Mouse (Mus musculus) hindbrain, embryonic 13.5 days (tissue): Measurements from ENCODE around the gene Ppp3ca. TPM values are rescaled to one million over a fixed set of nuclear protein-coding genes. Genes with fewer than 3 reads are reported as not detected.

Experiments used
- ATAC-seq: fragments of 200-750 bp; cut with Nextera tagmentation; 2 replicates; pipeline ENCODE4 v1.8.0; 2017; ENCODE audit warnings: moderate TSS enrichment; ENCODE audit not compliant: low FRiP score
- H3K27ac ChIP-seq: fragments of 300-500 bp; sonication (generic); 2 replicates; pipeline ENCODE4 v1.5.1; 2015; ENCODE audit warnings: inconsistent platforms, mild to moderate bottlenecking, moderate library complexity
- H3K27me3 ChIP-seq: fragments of 300-500 bp; sonication (generic); 2 replicates; pipeline ENCODE4 v1.6.1; 2015; ENCODE audit warnings: mild to moderate bottlenecking, inconsistent platforms
- H3K36me3 ChIP-seq: fragments of 300-500 bp; sonication (generic); 2 replicates; pipeline ENCODE4 v1.6.1; 2015; ENCODE audit warnings: mild to moderate bottlenecking, inconsistent platforms
- H3K4me1 ChIP-seq: fragments of 300-500 bp; sonication (generic); replicated peaks from 2 replicates; pipeline ENCODE4 v1.6.1; 2015; ENCODE audit warnings: inconsistent platforms
- H3K4me2 ChIP-seq: fragments of 300-500 bp; sonication (generic); 2 replicates; pipeline ENCODE4 v1.6.1; 2015; ENCODE audit warnings: inconsistent platforms, mild to moderate bottlenecking, moderate library complexity
- H3K4me3 ChIP-seq: fragments of 300-500 bp; sonication (generic); 2 replicates; pipeline ENCODE4 v1.5.1; 2015; ENCODE audit warnings: mild to moderate bottlenecking, inconsistent platforms
- H3K9ac ChIP-seq: fragments of 300-500 bp; sonication (generic); 2 replicates; pipeline ENCODE4 v1.6.1; 2015; ENCODE audit warnings: mild to moderate bottlenecking, inconsistent platforms
- H3K9me3 ChIP-seq: fragments of 300-500 bp; sonication (generic); 2 replicates; pipeline ENCODE4 v1.6.1; 2016; ENCODE audit warnings: inconsistent platforms
- WGBS: fragments of 180-500 bp; shearing (Covaris S2); methylation state at CpG from one replicate; pipeline ENCODE4 v1.1.7; 2015; 5-methylcytosine and 5-hydroxymethylcytosine counted together
- polyA plus RNA-seq: library from polyadenylated mRNA; unstranded; fragments of >200 nt; fragmentation: Nextera tagmentation; extraction: Ambion mirVana; gene quantifications from 2 replicates; pipeline ENCODE4 v1.2.1, GENCODE M21; 2015

Ppp3ca gene
- polyA plus RNA-seq, 1 experiment from 2014 or later: 134 TPM

- no peaks in the 10 kb centered on the region for H3K9me3 ChIP-seq
- no peak overlapping the region for H3K4me2 ChIP-seq
- H3K9ac ChIP-seq: no peak overlapping the region
- ATAC-seq: no peak
- peaks cover 7% of the 10 kb centered on the region; the same call in 1 of the 2 replicates for H3K36me3 ChIP-seq
- H3K27me3 ChIP-seq: no peaks in the 10 kb centered on the region
- peaks cover 15% of the 10 kb centered on the region; the same call in 1 of the 2 replicates for H3K4me1 ChIP-seq
- H3K27ac ChIP-seq: no peak overlapping the region
- no peak overlapping the region for H3K4me3 ChIP-seq
Measured at GRCm38 (mm10) chr3:136895498-136895897, 225.6 kb downstream of the Ppp3ca start.

- Histone ChIP-seq H3K36me3 (peaks cover 7% of the 10 kb centered on the region; the same call in 1 of the 2 replicates), H3K4me1 (peaks cover 15% of the 10 kb centered on the region; the same call in 1 of the 2 replicates), H3K9me3 (no peaks in the 10 kb centered on the region), H3K27me3 (no peaks in the 10 kb centered on the region), H3K4me3 (no peak overlapping the region), H3K27ac (no peak overlapping the region), H3K4me2 (no peak overlapping the region), H3K9ac (no peak overlapping the region)
- WGBS: 88% methylated on average over 4 of the region's 4 CpGs
- ATAC-seq: no peak
Measured at GRCm38 (mm10) chr3:136896276-136896675, 226.4 kb downstream of the Ppp3ca start.

GRCm38 (mm10) chr3:136899744-136900143 is 229.8 kb downstream of the Ppp3ca start:
- Histone ChIP-seq H3K27ac (no peak overlapping the region), H3K4me1 (0 out of 2 replicates have a peak, but pooled peaks cover 3% of the 10 kb centered on the region), H3K9me3 (no peaks in the 10 kb centered on the region), H3K36me3 (peaks cover 20% of the 10 kb centered on the region), H3K27me3 (no peaks in the 10 kb centered on the region), H3K9ac (no peak overlapping the region), H3K4me2 (no peak overlapping the region), H3K4me3 (no peak overlapping the region)
- 63% methylated on average over 2 of the region's 2 CpGs for WGBS
- ATAC-seq: no peak

GRCm38 (mm10) chr3:136900986-136901385 is 231.1 kb downstream of the Ppp3ca start:
- Histone ChIP-seq H3K36me3 (peaks cover 16% of the 10 kb centered on the region), H3K27me3 (no peaks in the 10 kb centered on the region), H3K4me3 (no peak overlapping the region), H3K4me2 (no peak overlapping the region), H3K27ac (no peak overlapping the region), H3K4me1 (0 out of 2 replicates have a peak, but pooled peaks cover 3% of the 10 kb centered on the region), H3K9me3 (no peaks in the 10 kb centered on the region), H3K9ac (no peak overlapping the region)
- ATAC-seq: no peak
- WGBS: 91% methylated on average over 6 of the region's 6 CpGs

- Histone ChIP-seq H3K27ac (no peak overlapping the region), H3K9ac (no peak overlapping the region), H3K4me3 (no peak overlapping the region), H3K4me2 (no peak overlapping the region), H3K27me3 (no peaks in the 10 kb centered on the region), H3K9me3 (no peaks in the 10 kb centered on the region), H3K36me3 (peaks cover 23% of the 10 kb centered on the region), H3K4me1 (0 out of 2 replicates have a peak, but pooled peaks cover under 1% of the 10 kb centered on the region)
- WGBS: 92% methylated on average over 18 of the region's 18 CpGs
- ATAC-seq: 0 out of 2 replicates have a peak, but pooled peaks have one; percentile 23
Measured at GRCm38 (mm10) chr3:136902776-136903175, 232.9 kb downstream of the Ppp3ca start.

DNA sequence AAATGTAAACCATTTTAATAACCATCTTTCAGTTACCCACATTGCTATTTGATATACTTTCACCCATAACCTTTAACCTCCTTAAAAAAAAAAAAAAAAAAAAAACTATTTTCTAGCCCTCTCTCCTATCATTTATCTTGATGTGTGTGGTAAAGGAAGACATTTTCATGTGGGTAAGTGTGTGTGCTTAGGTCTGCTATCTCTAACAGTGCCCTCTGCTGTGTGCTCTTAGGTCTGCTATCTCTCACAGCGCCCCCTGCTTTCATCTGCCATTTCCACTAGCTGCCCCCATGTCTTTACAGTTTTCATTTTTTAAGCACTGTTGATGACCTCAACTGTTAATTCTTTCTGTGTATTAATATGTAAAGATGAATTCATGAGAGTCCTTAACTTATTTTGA is 235.7 kb downstream of the Ppp3ca start:
- H3K9me3 ChIP-seq: no peaks in the 10 kb centered on the region
- H3K4me3 ChIP-seq: no peak overlapping the region
- no peak for ATAC-seq
- 58% methylated on average over 1 of the region's 1 CpGs for WGBS
- no peak overlapping the region for H3K27ac ChIP-seq
- H3K9ac ChIP-seq: no peak overlapping the region
- 0 out of 2 replicates have a peak, but pooled peaks cover 4% of the 10 kb centered on the region for H3K4me1 ChIP-seq
- peaks cover 32% of the 10 kb centered on the region for H3K36me3 ChIP-seq
- H3K27me3 ChIP-seq: no peaks in the 10 kb centered on the region
- H3K4me2 ChIP-seq: no peak overlapping the region

GRCm38 (mm10) chr3:136909534-136909933 is 239.6 kb downstream of the Ppp3ca start:
- no peak overlapping the region for H3K9ac ChIP-seq
- 50% methylated on average over 3 of the region's 3 CpGs for WGBS
- H3K36me3 ChIP-seq: peaks cover 19% of the 10 kb centered on the region
- H3K4me1 ChIP-seq: 0 out of 2 replicates have a peak, but pooled peaks cover 4% of the 10 kb centered on the region
- H3K4me3 ChIP-seq: no peak overlapping the region
- ATAC-seq: no peak
- H3K4me2 ChIP-seq: no peak overlapping the region
- H3K27ac ChIP-seq: no peak overlapping the region
- H3K9me3 ChIP-seq: no peaks in the 10 kb centered on the region
- no peaks in the 10 kb centered on the region for H3K27me3 ChIP-seq

DNA sequence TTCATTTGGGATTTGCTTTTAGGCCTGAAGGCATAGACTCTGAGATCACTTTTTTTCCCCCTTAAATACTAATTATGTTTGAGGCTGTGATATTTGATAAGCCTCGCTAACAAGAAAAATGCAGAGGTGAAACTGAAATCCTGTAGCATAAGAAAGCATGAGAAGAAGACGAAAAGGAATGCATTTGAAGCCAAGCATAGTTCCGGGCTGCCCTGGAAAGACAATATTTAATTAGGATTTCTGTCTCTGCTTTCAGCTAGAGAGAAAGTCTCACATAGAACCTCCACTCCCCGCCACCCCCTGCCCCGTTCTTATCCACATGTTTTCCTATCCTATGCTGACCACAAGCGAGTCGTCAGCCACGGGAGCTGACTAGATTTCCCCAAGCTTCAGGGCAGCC is 241.4 kb downstream of the Ppp3ca start:
- no peak for ATAC-seq
- WGBS: 86% methylated on average over 8 of the region's 8 CpGs

DNA sequence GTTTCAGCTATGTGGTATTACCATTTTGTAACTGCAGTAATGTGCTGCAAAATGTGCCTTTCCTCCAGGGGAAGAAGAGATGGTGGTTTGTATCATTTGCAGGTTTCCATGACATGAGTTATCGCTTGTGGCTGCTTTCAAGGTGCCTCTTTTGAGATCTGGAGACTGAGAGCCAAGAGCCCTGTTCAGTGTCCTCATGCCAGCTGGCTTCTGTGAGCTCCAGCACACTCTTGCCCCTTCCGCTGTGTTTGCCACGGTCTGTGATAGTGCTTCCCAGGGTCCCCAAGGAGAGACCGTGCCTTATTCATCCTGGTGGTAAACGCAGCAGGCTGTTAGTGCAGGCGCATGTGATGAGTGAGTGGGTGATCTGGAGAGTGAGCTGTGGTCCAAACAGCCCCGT is 247.2 kb downstream of the Ppp3ca start:
- Histone ChIP-seq H3K4me2 (no peak overlapping the region), H3K9ac (no peak overlapping the region), H3K4me1 (no peaks in the 10 kb centered on the region), H3K9me3 (no peaks in the 10 kb centered on the region), H3K27ac (no peak overlapping the region), H3K4me3 (no peak overlapping the region), H3K27me3 (no peaks in the 10 kb centered on the region), H3K36me3 (peaks cover 17% of the 10 kb centered on the region)
- 81% methylated on average over 7 of the region's 7 CpGs for WGBS
- ATAC-seq: no peak

More for the DNA sequence above, 241.4 kb downstream of the Ppp3ca start:
- H3K4me2 ChIP-seq: no peak overlapping the region
- H3K4me1 ChIP-seq: 0 out of 2 replicates have a peak, but pooled peaks cover 4% of the 10 kb centered on the region
- H3K36me3 ChIP-seq: peaks cover 16% of the 10 kb centered on the region
- no peak overlapping the region for H3K27ac ChIP-seq
- H3K9ac ChIP-seq: no peak overlapping the region
- H3K27me3 ChIP-seq: no peaks in the 10 kb centered on the region
- no peak overlapping the region for H3K4me3 ChIP-seq
- no peaks in the 10 kb centered on the region for H3K9me3 ChIP-seq

- ATAC-seq: no peak
- Histone ChIP-seq H3K27me3 (no peaks in the 10 kb centered on the region), H3K9ac (no peak overlapping the region), H3K27ac (no peak overlapping the region), H3K36me3 (peaks cover 22% of the 10 kb centered on the region), H3K4me2 (no peak overlapping the region), H3K9me3 (no peaks in the 10 kb centered on the region), H3K4me3 (no peak overlapping the region), H3K4me1 (no peaks in the 10 kb centered on the region)
Measured at GRCm38 (mm10) chr3:136933071-136933470, 263.1 kb downstream of the Ppp3ca start.

GRCm38 (mm10) chr3:136940733-136941601 is 271.0 kb downstream of the Ppp3ca start:
- H3K27me3 ChIP-seq: no peaks in the 10 kb centered on the region
- H3K4me2 ChIP-seq: no peak overlapping the region
- no peaks in the 10 kb centered on the region for H3K4me1 ChIP-seq
- ATAC-seq: no peak
- no peaks in the 10 kb centered on the region for H3K9me3 ChIP-seq
- WGBS: 81% methylated on average over 7 of the region's 7 CpGs
- no peak overlapping the region for H3K9ac ChIP-seq
- H3K4me3 ChIP-seq: no peak overlapping the region
- H3K27ac ChIP-seq: no peak overlapping the region
- H3K36me3 ChIP-seq: peaks cover 4% of the 10 kb centered on the region; the same call in 1 of the 2 replicates

GRCm38 (mm10) chr3:136941602-136941926 is 271.6 kb downstream of the Ppp3ca start:
- Histone ChIP-seq H3K4me3 (no peak overlapping the region), H3K9ac (no peak overlapping the region), H3K4me1 (no peaks in the 10 kb centered on the region), H3K9me3 (no peaks in the 10 kb centered on the region), H3K27ac (no peak overlapping the region), H3K36me3 (peaks cover 4% of the 10 kb centered on the region; the same call in 1 of the 2 replicates), H3K4me2 (no peak overlapping the region), H3K27me3 (no peaks in the 10 kb centered on the region)
- no peak for ATAC-seq
- WGBS: 97% methylated on average over 3 of the region's 3 CpGs

GRCm38 (mm10) chr3:136945550-136945949 is 275.6 kb downstream of the Ppp3ca start:
- no peak overlapping the region for H3K4me2 ChIP-seq
- ATAC-seq: no peak
- H3K27me3 ChIP-seq: no peaks in the 10 kb centered on the region
- no peak overlapping the region for H3K4me3 ChIP-seq
- H3K9ac ChIP-seq: no peak overlapping the region
- no peaks in the 10 kb centered on the region for H3K4me1 ChIP-seq
- H3K9me3 ChIP-seq: no peaks in the 10 kb centered on the region
- H3K27ac ChIP-seq: no peak overlapping the region
- no peaks in the 10 kb centered on the region for H3K36me3 ChIP-seq
- 56% methylated on average over 4 of the region's 4 CpGs for WGBS
